13 mouse cellular contexts compared by ENCODE assay signal in the genomic region with DNA sequence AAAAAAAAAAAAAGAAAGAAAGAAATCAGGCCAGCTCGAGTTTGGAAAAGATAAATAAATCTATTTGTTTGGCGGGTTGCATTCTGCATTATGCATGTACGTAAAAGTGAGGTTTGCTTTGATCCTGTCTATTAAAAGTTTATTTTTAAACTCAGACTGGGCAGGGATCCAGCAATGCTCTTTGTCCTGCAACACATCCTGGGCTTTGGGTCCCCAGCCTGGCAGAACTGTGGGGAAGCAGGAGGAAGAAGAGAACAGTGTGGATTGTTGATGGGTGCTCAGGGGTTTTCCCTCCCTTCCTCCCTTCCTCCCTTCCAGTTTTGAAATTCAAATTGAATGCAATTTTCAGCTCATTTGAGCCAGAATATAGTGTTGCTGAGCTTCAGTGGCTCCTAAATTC.
DNase-seq lines count a peak whose midpoint lies in the region; ATAC-seq and TF ChIP-seq lines count a peak whose summit lies in the region.
"Had no signal": no experiment of that assay in that cellular context is flagged by ENCODE, and none has a peak within 500 bp of the region (broad histone marks: within the 10 kb centered on the region; RNA-seq: fewer than 3 reads in every experiment).

No protein-coding gene starts in this region.

- intact Hi-C loops in heart, postnatal 36 days (cut with DNase I), result no loop called here

- no peaks in the 10 kb centered on the region for H3K9me3 ChIP-seq in kidney, embryonic 16.5 days (ENCODE audit: low read length)
- H3K9me3 ChIP-seq: hindbrain, embryonic 15.5 days had no signal

- H3K27ac ChIP-seq in kidney, embryonic 16.5 days (ENCODE audit: low read length), result no peak overlapping the region
- no peak overlapping the region for H3K27ac ChIP-seq in layer of hippocampus, adult 2 months
- H3K27ac ChIP-seq: hindbrain, embryonic 15.5 days had no signal

- ATAC-seq in kidney, embryonic 16.5 days (ENCODE audit: low FRiP score, low TSS enrichment), result no peak
- ATAC-seq: CD4-positive, CD25-positive, alpha-beta regulatory T cell, adult 4 months had no signal

- DNase-seq in kidney, adult 8-10 months, result peak; percentile 40 to 44
- DNase-seq in adrenal gland, postnatal 10 days, result peak; percentile 33
- DNase-seq in heart, adult 18-20 months, result peak; percentile 51 to 55
- DNase-seq in heart, postnatal 36 days, result peak; percentile 8 to 20
- no peak for DNase-seq in left cerebral cortex, adult 8-10 months (ENCODE audit: low spot score in 2 of 2)
- DNase-seq in layer of hippocampus, adult 2 months (ENCODE audit: low spot score in 2 of 2), result no peak
- DNase-seq: cerebellum, postnatal 36 days; layer of hippocampus, adult 9-11 months; lung, postnatal 14 days; thymus, postnatal 14 days had no signal

- 30% methylated on average over 3 of the region's 3 CpGs for WGBS in kidney, embryonic 16.5 days

- no peaks in the 10 kb centered on the region for H3K27me3 ChIP-seq in kidney, embryonic 16.5 days (ENCODE audit: insufficient read depth, low read length)
- H3K27me3 ChIP-seq: hindbrain, embryonic 15.5 days had no signal

- no peak overlapping the region for H3K4me3 ChIP-seq in kidney, embryonic 16.5 days (ENCODE audit: low read length)
- H3K4me3 ChIP-seq in layer of hippocampus, adult 2 months, result no peak overlapping the region
- H3K4me3 ChIP-seq: hindbrain, embryonic 15.5 days had no signal

- no peak overlapping the region for H3K9ac ChIP-seq in kidney, embryonic 16.5 days (replicated peaks; ENCODE audit: low read length)
- H3K9ac ChIP-seq: hindbrain, embryonic 15.5 days had no signal

- peaks cover 10% of the 10 kb centered on the region; the same call in 1 of the 2 replicates for H3K4me1 ChIP-seq in kidney, embryonic 16.5 days (ENCODE audit: insufficient read depth, low read length)

- H3K36me3 ChIP-seq in kidney, embryonic 16.5 days (ENCODE audit: insufficient read depth, low read length), result no peaks in the 10 kb centered on the region
- H3K36me3 ChIP-seq: hindbrain, embryonic 15.5 days had no signal

- no peak for TF ChIP-seq CTCF in layer of hippocampus, adult 2 months (conservative IDR thresholded peaks at IDR 0.05)

- H3K4me2 ChIP-seq in kidney, embryonic 16.5 days (replicated peaks; ENCODE audit: low read depth, low read length), result no peak overlapping the region
- H3K4me2 ChIP-seq: hindbrain, embryonic 15.5 days had no signal

Comparison
In these comparisons a context has a peak if more than half of its experiments do, and no peak if none do; other contexts are left out.
1. DNase-seq: peak in kidney, adult 8-10 months (2 of 2), adrenal gland, postnatal 10 days (single experiment), heart, adult 18-20 months (2 of 2) and heart, postnatal 36 days (2 of 2); none in left cerebral cortex, adult 8-10 months (0 of 2) and layer of hippocampus, adult 2 months (0 of 2).